Mouse (Mus musculus) MEL (cell line): ENCODE data around the gene Slc35e3. TPM values are rescaled to one million over a fixed set of nuclear protein-coding genes. Genes with fewer than 3 reads are reported as not detected.

ENCODE experiments used
- DNase-seq: peaks from one replicate; pipeline ENCODE4 v3.0.0; 2011; ENCODE audit warnings: low read depth, low spot score
- H3K27ac ChIP-seq: 2 replicates; pipeline ENCODE4 v1.5.1; 2012; ENCODE audit warnings: low read depth, mild to moderate bottlenecking, control low read depth, low read length, moderate library complexity; ENCODE audit not compliant: control insufficient read depth
- H3K27me3 ChIP-seq, 2 experiments: fragments of 150-350 bp in 1 of 2; sonication (generic) in 1 of 2; 2 replicates each; pipeline ENCODE4 v1.6.1; 2012; ENCODE audit warnings: low read length in 2 of 2, mild to moderate bottlenecking in 2 of 2, improper control_type of control experiment in 1 of 2, moderate library complexity in 1 of 2; ENCODE audit not compliant: insufficient read depth in 2 of 2, control insufficient read depth in 1 of 2
- H3K36me3 ChIP-seq, 2 experiments: 2 replicates each; pipeline ENCODE4 v1.6.1; 2012 to 2014; ENCODE audit warnings: low read length in 2 of 2, improper control_type of control experiment in 1 of 2, inconsistent platforms in 1 of 2, mild to moderate bottlenecking in 1 of 2; ENCODE audit not compliant: insufficient read depth in 2 of 2, control insufficient read depth in 1 of 2
- H3K4me1 ChIP-seq, 2 experiments: fragments of 150-350 bp in 1 of 2; sonication (generic) in 1 of 2; 2 replicates each; pipeline ENCODE4 v1.6.1; 2012; ENCODE audit warnings: low read length in 2 of 2, improper control_type of control experiment in 1 of 2, mild to moderate bottlenecking in 1 of 2; ENCODE audit not compliant: insufficient read depth in 2 of 2, control insufficient read depth in 1 of 2
- H3K4me3 ChIP-seq, 2 experiments: fragments of 150-350 bp in 1 of 2; sonication (generic) in 1 of 2; 2 replicates each; pipeline ENCODE4 v1.5.1; 2012; ENCODE audit warnings: low read depth in 2 of 2, low read length in 2 of 2, mild to moderate bottlenecking in 2 of 2, moderate library complexity in 2 of 2, control low read depth in 1 of 2, improper control_type of control experiment in 1 of 2; ENCODE audit not compliant: control insufficient read depth in 1 of 2, insufficient read depth in 1 of 2
- H3K79me2 ChIP-seq: 2 replicates; pipeline ENCODE4 v1.6.1; 2012; ENCODE audit warnings: mild to moderate bottlenecking, low read length, moderate library complexity; ENCODE audit not compliant: control insufficient read depth, poor library complexity, insufficient read depth
- H3K9ac ChIP-seq: 2 replicates; pipeline ENCODE4 v1.6.1; 2012; ENCODE audit warnings: low read depth, mild to moderate bottlenecking, control low read depth, low read length, moderate library complexity; ENCODE audit not compliant: control insufficient read depth, poor library complexity, severe bottlenecking
- H3K9me3 ChIP-seq: fragments of 150-350 bp; sonication (generic); replicated peaks from 2 replicates; pipeline ENCODE4 v1.6.1; 2012; ENCODE audit warnings: mild to moderate bottlenecking, low read length, improper control_type of control experiment, moderate library complexity; ENCODE audit not compliant: insufficient read depth
- EP300 ChIP-seq, 2 experiments: IDR thresholded peaks; 2 replicates each; pipeline ENCODE4 v1.6.1; 2011; ENCODE audit warnings: improper control_type of control experiment in 2 of 2, low read length in 2 of 2, low read depth in 1 of 2, mild to moderate bottlenecking in 1 of 2
- HCFC1 ChIP-seq: IDR thresholded peaks from 2 replicates; pipeline ENCODE4 v1.6.1; 2012; ENCODE audit warnings: low read depth, mild to moderate bottlenecking, inconsistent platforms, low read length, improper control_type of control experiment, moderate library complexity
- MAFK ChIP-seq: IDR thresholded peaks from 2 replicates; pipeline ENCODE4 v1.6.1; 2011; ENCODE audit warnings: low read depth, mild to moderate bottlenecking, low read length, improper control_type of control experiment, borderline replicate concordance
- MYB ChIP-seq: IDR thresholded peaks from 2 replicates; pipeline ENCODE4 v1.6.1; 2011; ENCODE audit warnings: mild to moderate bottlenecking, low read depth, low read length, improper control_type of control experiment
- MYC ChIP-seq: IDR thresholded peaks from 2 replicates; pipeline ENCODE4 v1.6.1; 2011; ENCODE audit warnings: low read depth, mild to moderate bottlenecking, low read length, improper control_type of control experiment, moderate library complexity
- SIN3A ChIP-seq: IDR thresholded peaks from 2 replicates; pipeline ENCODE4 v1.6.1; 2012; ENCODE audit warnings: low read length, improper control_type of control experiment, inconsistent platforms
- TBP ChIP-seq: IDR thresholded peaks from 2 replicates; pipeline ENCODE4 v1.8.0; 2011; ENCODE audit warnings: low read depth, low read length, improper control_type of control experiment
- TCF12 ChIP-seq: IDR thresholded peaks from 2 replicates; pipeline ENCODE4 v1.6.1; 2014; ENCODE audit warnings: low read depth, mild to moderate bottlenecking, inconsistent platforms, low read length, improper control_type of control experiment, moderate library complexity
- UBTF ChIP-seq: IDR thresholded peaks from 2 replicates; pipeline ENCODE4 v1.6.1; 2012; ENCODE audit warnings: low read depth, mild to moderate bottlenecking, inconsistent platforms, low read length, improper control_type of control experiment, moderate library complexity, borderline replicate concordance; ENCODE audit not compliant: insufficient read depth
- USF1 ChIP-seq: IDR thresholded peaks from 2 replicates; pipeline ENCODE4 v1.6.1; 2014; ENCODE audit warnings: low read depth, mild to moderate bottlenecking, inconsistent platforms, low read length, improper control_type of control experiment, moderate library complexity
- USF2 ChIP-seq, 2 experiments: IDR thresholded peaks; 2 replicates each; pipeline ENCODE4 v1.6.1; 2011 to 2012; ENCODE audit warnings: improper control_type of control experiment in 2 of 2, low read length in 2 of 2, borderline replicate concordance in 1 of 2, inconsistent platforms in 1 of 2, low read depth in 1 of 2, mild to moderate bottlenecking in 1 of 2; ENCODE audit not compliant: insufficient read depth in 1 of 2
- ZC3H11A ChIP-seq: IDR thresholded peaks from 2 replicates; pipeline ENCODE4 v1.6.1; 2012; ENCODE audit warnings: low read depth, mild to moderate bottlenecking, inconsistent platforms, low read length, improper control_type of control experiment
- ZKSCAN1 ChIP-seq: IDR thresholded peaks from 2 replicates; pipeline ENCODE4 v1.6.1; 2012; ENCODE audit warnings: low read depth, mild to moderate bottlenecking, inconsistent platforms, low read length, improper control_type of control experiment, moderate library complexity
- polyA plus RNA-seq, 2 experiments: library from polyadenylated mRNA; stranded (reverse) in 1 of 2; unstranded in 1 of 2; fragments of >175 nt in 1 of 2; fragments of >200 nt in 1 of 2; gene quantifications; 2 replicates each; pipeline versions ENCODE4 v1.2.1 to v1.2.4; 2012; ENCODE audit warnings: low replicate concordance in 2 of 2, low read depth in 1 of 2; ENCODE audit not compliant: insufficient read length in 2 of 2, insufficient read depth in 1 of 2, missing spikeins in 1 of 2
- total RNA-seq: library from RNA; depleted of rRNA; stranded (reverse); fragments of 300-350 nt; gene quantifications from 2 replicates; pipeline ENCODE4 v1.2.3, GENCODE M21; 2012

Slc35e3 gene
- total and polyA plus RNA-seq, 3 experiments = 3.7 to 7.4 TPM; not detected in 1

DNA sequence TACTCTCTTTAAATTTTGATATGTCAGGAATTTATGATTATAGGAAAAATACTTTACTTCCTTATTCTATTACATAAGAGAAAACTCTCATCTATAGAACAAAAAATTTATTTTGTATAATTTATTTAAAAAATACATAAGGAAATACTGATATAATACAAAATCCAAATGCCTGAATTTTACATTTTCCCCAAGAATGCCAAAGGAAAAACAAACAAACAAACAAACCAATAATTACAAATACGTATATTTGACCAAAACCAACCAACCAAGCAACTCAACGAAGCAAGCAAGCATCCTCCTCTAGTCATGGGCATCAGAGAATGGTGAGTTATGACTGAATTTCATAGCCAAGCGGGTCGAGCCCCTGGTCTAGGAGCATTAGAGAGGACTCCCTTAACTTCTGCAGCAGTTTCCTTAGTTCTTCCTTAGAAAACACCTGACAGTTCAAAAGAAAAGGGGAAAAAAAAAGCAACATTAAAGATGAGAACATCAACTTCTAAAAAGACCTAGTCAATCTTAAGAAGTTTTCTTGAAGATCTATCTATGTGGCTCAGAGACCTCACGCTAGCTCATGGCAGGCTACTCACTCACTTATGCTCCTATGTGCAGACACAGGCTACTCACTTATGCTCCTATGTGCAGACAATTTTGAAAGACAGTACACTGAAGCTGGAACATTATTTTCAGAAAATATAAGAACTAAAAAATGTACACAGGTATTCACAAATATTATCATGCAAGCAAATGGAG is 4.5 kb upstream of the Slc35e3 start:
- Histone ChIP-seq H3K4me1 (no peaks in the 10 kb centered on the region), H3K9me3 (no peaks in the 10 kb centered on the region), H3K27ac (no peak overlapping the region), H3K27me3 (no peaks in the 10 kb centered on the region), H3K79me2 (no peaks in the 10 kb centered on the region), H3K4me3 (no peak overlapping the region), H3K36me3 (peaks cover 4 to 27% of the 10 kb centered on the region in 2 experiments; a peak in 3 of 4 replicates), H3K9ac (no peak overlapping the region)
- TF ChIP-seq SIN3A = no peak
- no peak for TF ChIP-seq USF1
- TF ChIP-seq TBP = no peak
- no peak for DNase-seq

DNA sequence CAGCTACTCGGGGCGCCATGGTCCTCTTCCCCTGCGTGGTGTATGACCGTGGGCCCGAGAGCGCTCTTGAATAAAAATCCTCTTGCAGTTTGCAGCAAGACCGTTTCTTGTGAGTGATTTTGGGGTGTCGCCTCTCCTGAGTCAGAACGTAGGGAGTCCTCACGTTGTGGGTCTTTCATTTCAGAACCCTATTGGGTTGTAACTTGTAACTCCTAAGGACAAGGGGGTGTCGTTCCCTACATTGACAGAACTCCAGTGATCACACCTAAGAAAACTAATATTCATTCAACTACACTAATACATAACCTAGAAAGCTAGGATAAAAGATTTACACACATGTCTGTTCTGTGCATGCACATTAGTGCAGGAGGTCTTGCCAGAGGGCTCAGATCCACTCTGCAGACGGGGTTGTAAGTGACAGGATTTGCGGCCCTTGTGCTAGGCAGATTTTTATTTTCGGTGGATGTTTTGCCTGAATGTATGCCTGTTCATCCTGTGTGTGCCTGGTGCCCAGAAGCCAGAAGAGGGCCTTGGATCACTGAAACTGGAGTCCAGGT is 3.7 kb upstream of the Slc35e3 start:
- no peak overlapping the region for H3K9ac ChIP-seq
- H3K4me1 ChIP-seq = peaks cover 0 to 3% of the 10 kb centered on the region in 2 experiments; a peak in 2 of 4 replicates
- H3K27me3 ChIP-seq = no peaks in the 10 kb centered on the region
- H3K4me3 ChIP-seq = no peak overlapping the region
- no peak for TF ChIP-seq ZC3H11A
- no peak for TF ChIP-seq MYC
- TF ChIP-seq USF2 (IDR thresholded peaks at IDR 0.05; ENCODE audit: borderline replicate concordance in 1 of 2, insufficient read depth in 1 of 2, low read depth in 1 of 2, low read length in 2 of 2) = no peak
- TF ChIP-seq ZKSCAN1 = no peak
- TF ChIP-seq MYB = no peak
- TF ChIP-seq MAFK = no peak
- TF ChIP-seq TCF12 = no peak
- no peak for TF ChIP-seq HCFC1
- no peak for TF ChIP-seq UBTF
- no peak for TF ChIP-seq EP300 (IDR thresholded peaks at IDR 0.05; ENCODE audit: low read depth in 1 of 2, low read length in 2 of 2)
- no peaks in the 10 kb centered on the region for H3K9me3 ChIP-seq
- H3K36me3 ChIP-seq = peaks cover 10 to 26% of the 10 kb centered on the region in 2 experiments
- no peak for DNase-seq
- H3K27ac ChIP-seq = no peak overlapping the region
- peaks cover 3% of the 10 kb centered on the region; the same call in 1 of the 2 replicates for H3K79me2 ChIP-seq
